Mouse (Mus musculus): ENCODE measurements around the gene Pygb. TPM values are rescaled to one million over a fixed set of nuclear protein-coding genes. Genes with fewer than 3 reads are reported as not detected.

Gene Pygb
- total RNA-seq, 4 experiments from 2014 or later, result 42.0 to 71.6 (median 58.0) TPM

DNA sequence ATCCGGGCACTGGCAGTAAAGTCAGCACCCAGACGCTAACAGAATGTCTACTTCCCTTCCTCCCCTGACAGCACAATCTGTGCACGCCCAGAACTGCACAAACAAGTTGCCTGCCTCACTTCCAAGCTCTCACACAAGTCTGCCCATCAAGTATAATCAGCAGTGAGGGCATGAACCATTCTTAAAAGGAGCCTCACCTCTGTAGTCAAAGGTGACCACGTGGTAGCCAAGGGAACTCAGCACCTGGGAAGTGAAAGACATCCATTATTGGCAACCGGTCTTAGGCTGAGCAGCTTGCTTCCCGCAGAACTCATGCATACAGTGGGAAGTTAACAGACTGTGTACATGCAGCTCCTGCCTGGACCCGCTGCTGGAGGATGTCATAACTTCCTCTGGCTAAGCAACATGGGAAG lies 55.5 kb downstream of the Pygb start:
- DNase-seq, result no peak

DNA sequence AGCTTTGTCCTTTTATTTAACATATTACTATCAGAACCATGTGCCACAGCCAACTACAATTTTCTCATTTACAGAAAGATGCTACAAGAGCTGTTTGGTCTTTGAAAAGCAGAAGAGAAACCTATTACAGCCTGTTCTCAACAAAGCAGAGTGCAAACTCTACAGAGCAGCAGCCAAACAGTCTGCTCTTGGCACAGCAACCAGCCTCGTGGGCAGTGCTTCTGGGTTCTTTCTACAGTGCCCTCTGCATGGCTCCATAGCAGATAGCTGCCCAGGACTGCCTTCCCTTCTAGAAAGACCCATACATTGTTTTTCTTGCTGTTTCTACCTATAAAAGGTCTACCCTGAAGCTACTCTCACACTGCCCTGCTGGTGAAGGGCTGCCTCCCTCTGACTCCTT lies 58.3 kb downstream of the Pygb start:
- no peak for DNase-seq

DNA sequence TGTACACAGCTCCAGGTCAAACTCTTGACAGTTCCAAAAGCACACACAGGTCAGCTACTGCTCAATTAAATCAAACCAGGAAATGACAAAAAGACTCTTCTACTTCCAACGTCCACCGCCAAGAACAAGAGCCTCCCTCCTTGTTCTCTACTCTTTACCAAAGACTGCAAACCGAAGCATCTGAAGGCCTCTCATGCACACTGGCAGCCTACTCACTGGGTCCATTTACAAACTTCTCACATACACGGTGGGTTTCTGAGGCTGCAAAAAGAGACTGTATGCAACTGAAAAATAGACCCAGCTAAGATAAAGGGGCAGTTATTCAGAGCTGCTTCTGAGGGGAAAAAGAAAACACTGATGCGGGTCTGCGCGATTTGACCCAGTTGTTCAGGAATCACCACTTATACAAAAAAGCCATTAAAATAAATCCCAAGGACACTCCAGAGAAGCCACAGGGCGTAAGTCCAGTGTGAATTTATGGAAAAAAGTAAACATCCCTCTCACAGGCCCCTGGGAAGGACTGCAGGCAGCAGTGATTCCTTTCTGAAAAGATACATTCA lies 61.0 kb downstream of the Pygb start:
- no peak for DNase-seq

DNA sequence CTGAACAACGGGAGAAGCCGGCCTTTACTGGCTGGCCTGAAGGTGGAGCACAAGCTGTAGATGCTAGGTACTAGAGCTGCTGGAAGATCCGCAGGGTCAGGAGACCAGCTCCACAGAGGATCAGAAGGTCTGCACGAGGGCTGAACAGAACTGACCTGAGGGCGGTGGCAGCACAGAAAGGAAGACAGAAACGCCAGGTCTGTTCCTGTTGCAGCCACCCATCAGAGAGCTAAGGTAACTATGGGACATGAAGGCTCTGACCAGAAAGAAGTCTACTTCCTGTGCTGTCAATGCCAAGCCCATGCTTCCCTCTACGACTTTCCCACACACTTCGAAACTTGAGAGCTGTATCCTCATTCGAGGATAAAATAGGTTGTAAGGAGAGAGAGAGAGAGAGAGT lies 64.7 kb downstream of the Pygb start:
- no peak for DNase-seq

DNA sequence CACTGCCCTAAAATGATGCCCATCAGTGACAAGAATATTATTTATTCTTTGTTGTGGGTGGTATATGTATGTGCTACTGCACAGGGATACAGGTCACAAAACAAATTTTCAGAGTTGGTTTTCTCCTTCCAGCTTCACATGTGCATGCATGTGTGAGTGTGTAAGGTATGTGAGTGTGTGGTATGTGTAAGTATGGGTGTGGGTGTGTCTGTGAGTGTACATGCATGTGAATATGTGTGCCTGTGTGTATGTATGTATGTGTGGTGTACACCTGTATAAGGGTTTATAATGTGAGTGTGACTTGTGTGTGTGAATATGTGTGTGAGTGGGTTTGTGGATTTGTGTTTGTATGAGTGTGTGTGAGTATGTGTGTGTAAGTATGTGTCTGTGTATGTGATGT lies 68.7 kb downstream of the Pygb start:
- DNase-seq, result no peak

DNA sequence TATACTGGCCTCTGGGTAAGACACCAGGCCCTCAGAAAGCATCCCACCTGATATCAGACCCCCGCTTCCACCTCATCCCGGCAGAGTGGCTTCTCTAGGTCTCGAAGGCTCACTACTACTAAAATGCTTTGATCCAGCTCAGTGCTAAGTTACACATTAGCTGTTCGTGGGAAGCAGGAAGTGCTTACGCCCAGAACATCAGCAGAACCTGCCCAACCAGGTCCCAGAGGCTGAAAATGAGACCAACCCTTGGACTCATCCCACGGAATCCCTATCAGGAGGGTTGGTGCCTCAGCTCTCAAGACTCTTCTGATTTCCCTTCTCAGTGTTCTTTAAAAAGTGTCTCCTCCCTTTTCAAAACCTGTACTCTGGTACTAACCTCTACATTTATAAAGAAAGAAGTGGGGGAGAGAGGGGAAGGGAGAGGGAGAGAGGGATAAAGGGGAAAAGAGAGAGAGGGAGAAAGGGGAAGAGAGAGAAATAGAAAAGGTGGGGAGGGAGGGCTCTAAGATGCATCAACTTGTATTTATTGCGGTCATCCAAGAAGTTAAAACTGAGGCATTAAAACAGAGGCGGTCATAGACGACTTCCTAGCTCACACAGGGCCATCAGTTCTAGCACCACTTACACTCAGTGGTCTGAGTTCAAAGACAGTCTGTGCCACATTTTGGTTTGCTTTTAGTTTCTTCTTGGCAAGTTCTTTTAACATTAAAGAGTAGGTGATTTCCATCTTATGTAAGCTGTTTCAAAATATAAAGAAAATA lies 72.4 kb downstream of the Pygb start:
- DNase-seq, result no peak

DNA sequence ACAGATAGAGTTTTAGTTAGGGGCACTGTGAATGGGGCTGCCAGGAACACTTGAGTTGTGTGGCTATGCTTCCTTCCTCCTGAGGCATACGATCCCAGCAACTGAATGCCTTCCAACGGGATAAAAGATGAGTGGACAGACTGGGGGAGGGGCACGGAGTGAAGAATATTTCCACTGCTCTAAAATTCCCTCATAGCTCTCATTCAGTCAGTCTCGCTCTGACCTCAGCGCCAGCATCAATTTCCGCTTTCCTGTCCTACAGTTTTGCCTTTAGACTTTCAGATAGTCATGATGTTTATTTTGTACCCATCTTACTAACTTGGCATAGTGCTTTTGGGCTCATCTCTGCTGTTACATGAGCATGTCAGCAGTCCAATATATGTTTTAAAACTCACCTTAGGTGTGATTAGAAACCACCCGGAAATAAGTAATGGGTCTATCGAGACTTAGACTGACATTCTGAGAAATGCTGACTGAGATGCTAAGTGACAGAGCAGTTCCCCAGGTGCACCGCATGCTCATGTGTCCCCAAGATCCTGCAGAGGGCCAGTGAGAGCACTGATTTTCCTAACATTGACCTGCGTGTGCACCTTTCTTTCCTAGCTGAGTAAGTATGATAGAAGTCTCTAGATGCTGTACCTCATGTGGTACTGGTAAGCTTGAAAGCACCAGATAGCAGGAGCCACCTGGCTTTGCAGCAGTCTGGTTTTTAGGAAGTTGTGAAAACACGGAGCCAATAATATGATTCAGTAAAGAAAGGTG lies 73.4 kb downstream of the Pygb start:
- no peak for DNase-seq

DNA sequence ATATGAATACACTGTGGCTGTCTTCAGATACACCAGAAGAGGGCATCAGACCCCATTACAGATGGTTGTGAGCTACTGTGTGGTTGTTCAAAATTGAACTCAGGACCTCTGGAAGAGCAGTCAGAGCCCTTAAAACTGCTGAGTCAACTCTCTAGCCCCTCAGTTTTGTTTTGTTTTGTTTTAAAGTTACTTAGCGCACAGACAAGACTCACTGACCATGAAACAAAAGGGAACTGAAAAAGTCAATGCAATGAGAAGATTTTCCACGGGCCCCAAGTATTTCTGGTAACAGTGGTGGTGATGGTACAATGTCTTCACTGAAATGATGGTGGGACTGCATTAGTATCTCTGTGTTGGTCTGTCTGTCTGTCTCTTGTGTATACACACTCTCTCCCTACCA lies 74.6 kb downstream of the Pygb start:
- no peak for DNase-seq

DNA sequence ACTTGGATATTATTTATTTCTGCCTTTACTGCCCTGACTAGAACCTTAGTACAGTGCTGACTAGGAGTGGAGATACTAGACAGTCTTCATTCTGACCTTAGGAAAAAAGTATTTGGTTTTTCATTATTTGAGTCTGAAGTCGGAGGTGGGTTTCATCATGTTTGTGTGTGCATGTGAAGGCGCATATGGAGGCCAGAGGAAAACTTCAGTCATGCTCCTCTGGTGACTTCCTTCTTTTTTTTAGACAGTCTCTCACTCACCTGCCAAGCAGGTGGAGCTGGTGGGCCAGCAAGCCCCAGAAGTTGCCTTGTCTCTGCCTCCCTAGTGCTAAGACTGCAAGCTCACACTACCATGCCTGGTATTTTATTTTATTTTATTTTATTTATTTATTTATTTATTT lies 80.5 kb downstream of the Pygb start:
- no peak for DNase-seq

DNA sequence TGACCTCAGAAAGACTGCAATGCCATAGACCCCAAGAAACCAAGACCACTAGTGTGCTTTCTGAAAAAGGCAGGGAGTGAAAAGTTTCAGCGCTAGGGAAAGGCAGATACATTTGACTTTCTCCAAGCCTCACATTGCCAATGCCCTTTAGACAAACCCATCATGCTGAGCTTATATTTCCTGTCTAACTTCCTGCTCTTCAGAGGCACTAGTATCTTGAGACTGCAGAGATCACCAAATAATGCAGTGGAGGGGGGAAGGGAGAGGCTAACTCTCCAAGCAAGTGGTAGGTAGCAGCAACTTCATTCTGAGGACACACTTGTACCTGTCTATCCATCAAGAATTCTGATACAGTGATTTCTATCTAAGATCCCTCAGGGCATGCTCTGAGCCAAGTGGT lies 82.9 kb downstream of the Pygb start:
- DNase-seq, result no peak

DNA sequence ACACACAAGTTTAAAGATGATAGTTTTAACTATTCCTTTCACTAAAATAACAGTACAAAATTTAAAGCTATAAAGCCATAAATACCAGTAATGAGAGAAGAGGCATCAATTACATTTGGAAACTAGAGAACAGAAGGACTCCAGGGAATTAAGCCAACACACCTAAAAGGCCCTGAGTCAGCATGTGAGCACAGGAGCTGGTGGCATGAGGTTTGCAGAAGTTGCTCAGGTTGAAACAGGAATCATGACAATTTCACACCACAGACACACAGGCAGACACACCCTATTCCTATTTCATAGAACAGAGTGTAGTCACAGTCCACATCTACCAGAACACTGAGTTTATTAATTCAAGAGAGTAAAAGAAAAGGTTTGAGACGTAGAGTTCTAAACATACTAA lies 88.0 kb downstream of the Pygb start:
- DNase-seq, result no peak

DNA sequence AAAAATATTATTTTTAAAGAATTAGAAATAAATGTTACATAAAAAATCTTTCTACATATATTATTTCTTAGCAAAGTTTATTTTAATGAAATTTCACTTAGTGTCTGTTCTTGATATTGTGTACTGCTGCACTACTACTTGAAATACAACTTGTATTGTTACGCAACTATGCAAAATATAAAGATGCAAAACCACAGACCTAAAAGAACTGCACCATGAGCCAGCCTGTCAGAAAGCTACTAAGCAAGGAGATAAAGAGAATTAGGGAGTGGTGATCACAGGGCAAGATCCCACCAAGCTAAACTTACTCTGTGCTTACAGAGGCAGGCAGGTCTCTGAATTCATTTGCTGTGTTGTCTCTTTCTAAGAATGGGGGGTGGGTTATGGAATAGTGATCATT lies 88.7 kb downstream of the Pygb start:
- no peak for DNase-seq

DNA sequence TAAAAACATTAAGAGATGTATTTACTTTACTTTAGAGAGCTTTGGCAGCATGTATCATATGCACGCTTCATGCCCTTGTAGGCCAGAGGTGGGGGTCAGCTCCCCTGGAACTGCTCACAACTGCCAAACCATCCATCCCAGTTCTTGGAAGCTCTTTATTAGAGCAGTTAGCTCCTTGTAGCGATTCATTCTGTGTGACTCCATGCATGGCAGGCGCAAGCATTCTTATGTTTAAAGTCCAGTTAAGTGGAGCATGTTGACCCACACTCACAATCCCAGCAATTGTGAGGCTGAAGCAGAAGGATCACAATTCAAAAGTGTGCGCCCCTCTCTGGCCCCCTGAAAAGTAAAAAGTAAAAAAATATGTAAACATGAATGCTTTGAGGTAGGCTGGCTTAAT lies 91.0 kb downstream of the Pygb start:
- DNase-seq, result no peak

Other genes starting within 250 kb of the Pygb start
- gene Cst7, start 216.3 kb upstream of the Pygb start, total RNA-seq (2022), result under 1 TPM in 1 of 4 experiments, not detected in 3; 0.37 TPM
- gene Apmap, start 178.2 kb upstream of the Pygb start, total RNA-seq (2022), result 100 to 1,000 TPM in 2 of 4 experiments, 10 to 100 TPM in 2; 83.0 to 114 (median 103) TPM
- gene Acss1, start 118.2 kb upstream of the Pygb start, total RNA-seq (2022), result 10 to 100 TPM; 17.3 to 20.6 (median 18.0) TPM
- gene Vsx1, start 97.4 kb upstream of the Pygb start, total RNA-seq (2022), result not detected
- gene Entpd6, start 37.7 kb upstream of the Pygb start, total RNA-seq (2022), result 1 to 10 TPM; 6.4 to 9.8 (median 8.7) TPM
- gene Abhd12, start 118.0 kb downstream of the Pygb start, total RNA-seq (2022), result 100 to 1,000 TPM in 1 of 4 experiments, 10 to 100 TPM in 3; 76.1 to 111 (median 90.2) TPM
- 1 to 10 TPM; 2.4 to 2.7 (median 2.6) TPM for gene Gins1, start 118.7 kb downstream of the Pygb start, total RNA-seq (2022)